Mouse (Mus musculus): ENCODE results near the gene Phf19. TPM values are rescaled to one million over a fixed set of nuclear protein-coding genes. Genes with fewer than 3 reads are reported as not detected.

Gene Phf19
- 2.7 and 3.0 TPM in 2 replicates for polyA plus RNA-seq (2016; fragmentation: Nextera tagmentation; extraction: Ambion mirVana)

- Histone ChIP-seq H3K4me1 (peaks cover 30% of the 10 kb centered on the region), H3K4me3 (peak within 1 kb of the TSS; percentile 75), H3K27me3 (ENCODE audit: poor library complexity, severe bottlenecking) (peaks cover 78% of the 10 kb centered on the region), H3K9me3 (no peaks in the 10 kb centered on the region), H3K36me3 (replicated peaks) (no peaks in the 10 kb centered on the region), H3K27ac (peak within 1 kb of the TSS; percentile 83)
- peak; percentile 40 for DNase-seq (ENCODE audit: extremely low spot score, low spot score)
- WGBS, result 1% methylated on average over 64 of the region's 64 CpGs
These were observed at the start of gene Phf19 for GRCm38 (mm10) chr2:34913218-34914068. Phf19 (minus strand) TSS chr2:34914026.

DNA sequence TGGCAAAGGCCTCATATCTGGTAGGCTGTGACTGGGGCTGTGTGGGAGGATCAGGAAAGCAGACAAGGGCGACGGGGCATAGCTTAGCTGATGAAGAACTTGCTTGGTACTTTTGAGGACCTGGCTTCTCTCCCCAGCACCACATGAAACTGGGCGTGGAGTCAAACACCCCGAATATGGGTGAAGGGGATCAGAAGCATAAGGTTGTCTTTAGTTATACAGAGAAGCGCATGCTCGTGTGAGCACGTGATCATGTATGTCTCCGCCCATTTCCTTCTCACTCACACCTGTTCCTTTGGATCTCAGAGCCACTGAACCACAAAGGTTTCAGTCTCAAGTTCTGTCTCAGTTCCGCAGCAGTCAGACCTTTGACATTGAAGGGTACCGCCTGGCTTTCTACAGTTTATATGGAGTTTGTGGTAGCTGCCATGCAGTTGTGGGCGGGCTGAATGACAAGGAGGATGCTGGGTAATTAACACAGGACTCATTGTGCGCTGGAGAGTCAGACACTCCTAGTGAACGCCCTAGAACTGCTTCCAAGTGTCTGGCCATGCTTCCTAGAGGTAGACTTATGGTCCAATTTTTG is 49.6 kb upstream of the Phf19 start:
- Histone ChIP-seq H3K27me3 (ENCODE audit: poor library complexity, severe bottlenecking) (peaks cover 22% of the 10 kb centered on the region), H3K4me1 (peaks cover 32% of the 10 kb centered on the region), H3K9me3 (no peaks in the 10 kb centered on the region), H3K27ac (no peak overlapping the region), H3K36me3 (replicated peaks) (no peaks in the 10 kb centered on the region), H3K4me3 (no peak overlapping the region)
- WGBS, result 86% methylated on average over 13 of the region's 13 CpGs
- DNase-seq (ENCODE audit: extremely low spot score, low spot score), result no peak

DNA sequence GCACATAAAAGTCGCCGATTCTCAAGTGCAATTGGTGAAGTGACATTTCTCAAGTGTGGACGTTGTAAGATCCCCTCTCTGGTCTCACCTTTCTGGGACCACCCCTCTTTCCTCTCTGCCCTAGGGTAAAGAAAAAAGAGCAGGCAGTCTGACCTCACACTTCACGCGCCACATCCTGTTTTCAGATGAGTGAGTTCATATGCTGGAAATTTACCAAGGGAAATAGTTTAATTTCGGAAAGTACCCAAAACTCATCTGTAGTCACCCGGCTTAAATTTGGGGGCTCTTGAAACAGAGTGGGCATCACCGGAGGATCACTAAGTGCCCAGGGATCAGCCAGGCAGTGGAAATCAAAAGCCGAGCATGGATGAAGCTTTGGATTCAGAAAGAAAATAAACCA is 49.1 kb upstream of the Phf19 start:
- Histone ChIP-seq H3K27ac (no peak overlapping the region), H3K27me3 (ENCODE audit: poor library complexity, severe bottlenecking) (peaks cover 22% of the 10 kb centered on the region), H3K9me3 (no peaks in the 10 kb centered on the region), H3K36me3 (replicated peaks) (no peaks in the 10 kb centered on the region), H3K4me1 (peaks cover 32% of the 10 kb centered on the region), H3K4me3 (no peak overlapping the region)
- 89% methylated on average over 9 of the region's 9 CpGs for WGBS
- no peak for DNase-seq (ENCODE audit: extremely low spot score, low spot score)

GRCm38 (mm10) chr2:34962211-34962610 is 48.4 kb upstream of the Phf19 start:
- DNase-seq (ENCODE audit: extremely low spot score, low spot score), result no peak
- no peak overlapping the region for H3K4me3 ChIP-seq
- H3K9me3 ChIP-seq, result no peaks in the 10 kb centered on the region
- 86% methylated on average over 2 of the region's 2 CpGs for WGBS
- no peak overlapping the region for H3K27ac ChIP-seq
- no peaks in the 10 kb centered on the region for H3K36me3 ChIP-seq (replicated peaks)
- peaks cover 32% of the 10 kb centered on the region for H3K4me1 ChIP-seq
- peaks cover 22% of the 10 kb centered on the region for H3K27me3 ChIP-seq (ENCODE audit: poor library complexity, severe bottlenecking)

DNA sequence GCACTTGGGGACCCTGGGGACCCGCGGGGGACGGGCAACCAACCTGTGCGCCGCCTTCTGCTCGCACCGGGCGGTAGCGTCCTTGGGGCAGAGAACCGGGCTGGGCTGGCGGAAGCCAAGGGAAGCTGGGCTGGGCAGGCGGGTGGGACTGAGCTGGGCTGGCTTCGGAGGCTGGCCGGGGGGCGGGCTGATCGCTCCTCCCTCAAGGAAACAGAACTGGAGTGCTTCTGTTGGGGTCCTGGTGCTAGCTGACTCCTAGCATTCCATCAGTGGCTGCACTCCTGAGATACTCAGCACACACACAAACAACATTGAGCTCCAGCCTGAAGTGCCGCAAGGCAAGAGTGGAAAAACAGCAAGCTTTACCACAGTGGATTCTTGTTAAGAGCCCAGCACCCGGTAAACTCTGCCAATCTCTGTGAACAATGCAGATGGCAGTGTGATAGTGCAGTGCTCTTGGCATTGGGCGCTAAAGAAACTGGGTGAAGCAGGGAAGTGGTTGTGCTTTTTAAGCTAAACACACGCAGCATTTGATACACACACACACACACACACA is 47.7 kb upstream of the Phf19 start, which contains the start of gene Traf1:
Traf1 (minus strand) TSS at position 292 of the 556 bp plus-strand sequence.
- DNase-seq (ENCODE audit: extremely low spot score, low spot score), result no peak
- Histone ChIP-seq H3K36me3 (replicated peaks) (no peaks in the 10 kb centered on the region), H3K27me3 (ENCODE audit: poor library complexity, severe bottlenecking) (peaks cover 22% of the 10 kb centered on the region), H3K27ac (peak within 1 kb of the TSS; percentile 53; the same call in 1 of the 2 replicates), H3K9me3 (no peaks in the 10 kb centered on the region), H3K4me3 (peak within 1 kb of the TSS; percentile 35), H3K4me1 (peaks cover 32% of the 10 kb centered on the region)
- WGBS, result 22% methylated on average over 20 of the region's 20 CpGs

DNA sequence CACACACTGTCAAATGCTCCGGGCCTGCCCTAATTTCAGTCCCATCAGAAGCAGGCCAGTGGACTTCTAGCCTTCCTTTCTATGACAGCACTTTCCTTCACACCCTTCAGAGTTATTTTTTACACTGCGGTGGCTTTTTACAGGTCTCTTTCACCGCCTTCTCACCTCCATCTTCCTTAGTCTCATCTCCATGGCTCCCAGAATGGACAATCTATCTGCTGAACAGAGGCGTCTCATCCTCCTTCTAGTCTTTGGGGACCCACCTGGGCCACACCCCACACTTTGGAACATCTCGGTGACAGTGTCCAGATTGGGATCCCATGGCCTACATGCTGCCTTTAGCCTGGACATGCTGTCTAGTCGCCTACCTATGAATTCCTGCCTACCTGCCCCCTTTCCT is 47.1 kb upstream of the Phf19 start:
- H3K4me3 ChIP-seq, result peak overlapping the region; percentile 35; the same call in 1 of the 2 replicates
- no peaks in the 10 kb centered on the region for H3K9me3 ChIP-seq
- peaks cover 32% of the 10 kb centered on the region for H3K4me1 ChIP-seq
- H3K36me3 ChIP-seq (replicated peaks), result no peaks in the 10 kb centered on the region
- H3K27ac ChIP-seq, result peak overlapping the region; percentile 53; the same call in 1 of the 2 replicates
- 74% methylated on average over 6 of the region's 6 CpGs for WGBS
- peaks cover 22% of the 10 kb centered on the region for H3K27me3 ChIP-seq (ENCODE audit: poor library complexity, severe bottlenecking)
- DNase-seq (ENCODE audit: extremely low spot score, low spot score), result no peak

- Histone ChIP-seq H3K36me3 (replicated peaks) (no peaks in the 10 kb centered on the region), H3K27ac (no peak overlapping the region), H3K27me3 (ENCODE audit: poor library complexity, severe bottlenecking) (peaks cover 22% of the 10 kb centered on the region), H3K4me1 (peaks cover 27% of the 10 kb centered on the region), H3K9me3 (no peaks in the 10 kb centered on the region), H3K4me3 (no peak overlapping the region)
- WGBS, result 79% methylated on average over 5 of the region's 5 CpGs
- no peak for DNase-seq (ENCODE audit: extremely low spot score, low spot score)
These were observed 46.6 kb upstream of the Phf19 start for GRCm38 (mm10) chr2:34960466-34960865.

- peaks cover 22% of the 10 kb centered on the region for H3K27me3 ChIP-seq (ENCODE audit: poor library complexity, severe bottlenecking)
- DNase-seq (ENCODE audit: extremely low spot score, low spot score), result no peak
- H3K27ac ChIP-seq, result no peak overlapping the region
- peaks cover 11% of the 10 kb centered on the region for H3K4me1 ChIP-seq
- 91% methylated on average over 7 of the region's 7 CpGs for WGBS
- H3K9me3 ChIP-seq, result no peaks in the 10 kb centered on the region
- H3K4me3 ChIP-seq, result no peak overlapping the region
- H3K36me3 ChIP-seq (replicated peaks), result no peaks in the 10 kb centered on the region
These were observed 44.8 kb upstream of the Phf19 start for GRCm38 (mm10) chr2:34958582-34958981.

- Histone ChIP-seq H3K36me3 (replicated peaks) (no peaks in the 10 kb centered on the region), H3K4me3 (no peak overlapping the region), H3K27me3 (ENCODE audit: poor library complexity, severe bottlenecking) (peaks cover 22% of the 10 kb centered on the region), H3K4me1 (peaks cover 9% of the 10 kb centered on the region), H3K9me3 (no peaks in the 10 kb centered on the region), H3K27ac (no peak overlapping the region)
- 90% methylated on average over 7 of the region's 7 CpGs for WGBS
- no peak for DNase-seq (ENCODE audit: extremely low spot score, low spot score)
These were observed 44.2 kb upstream of the Phf19 start for GRCm38 (mm10) chr2:34958036-34958435.

GRCm38 (mm10) chr2:34957405-34957804 is 43.6 kb upstream of the Phf19 start:
- WGBS, result 79% methylated on average over 1 of the region's 1 CpGs
- no peak overlapping the region for H3K4me3 ChIP-seq
- H3K27ac ChIP-seq, result no peak overlapping the region
- H3K36me3 ChIP-seq (replicated peaks), result no peaks in the 10 kb centered on the region
- no peak for DNase-seq (ENCODE audit: extremely low spot score, low spot score)
- H3K27me3 ChIP-seq (ENCODE audit: poor library complexity, severe bottlenecking), result peaks cover 22% of the 10 kb centered on the region
- H3K9me3 ChIP-seq, result no peaks in the 10 kb centered on the region
- H3K4me1 ChIP-seq, result peaks cover 9% of the 10 kb centered on the region

GRCm38 (mm10) chr2:34956941-34957340 is 43.1 kb upstream of the Phf19 start:
- peaks cover 22% of the 10 kb centered on the region for H3K27me3 ChIP-seq (ENCODE audit: poor library complexity, severe bottlenecking)
- peaks cover 9% of the 10 kb centered on the region for H3K4me1 ChIP-seq
- WGBS, result 59% methylated on average over 5 of the region's 5 CpGs
- no peak overlapping the region for H3K4me3 ChIP-seq
- H3K36me3 ChIP-seq (replicated peaks), result no peaks in the 10 kb centered on the region
- H3K27ac ChIP-seq, result no peak overlapping the region
- no peaks in the 10 kb centered on the region for H3K9me3 ChIP-seq
- DNase-seq (ENCODE audit: extremely low spot score, low spot score), result no peak

GRCm38 (mm10) chr2:34954344-34954743 is 40.5 kb upstream of the Phf19 start:
- DNase-seq (ENCODE audit: extremely low spot score, low spot score), result no peak
- H3K36me3 ChIP-seq (replicated peaks), result no peaks in the 10 kb centered on the region
- no peak overlapping the region for H3K4me3 ChIP-seq
- no peak overlapping the region for H3K27ac ChIP-seq
- H3K4me1 ChIP-seq, result no peaks in the 10 kb centered on the region
- no peaks in the 10 kb centered on the region for H3K9me3 ChIP-seq
- no peaks in the 10 kb centered on the region for H3K27me3 ChIP-seq (ENCODE audit: poor library complexity, severe bottlenecking)
